Mouse (Mus musculus): ENCODE measurements around the gene Mad1l1.

Mad1l1 gene

DNA sequence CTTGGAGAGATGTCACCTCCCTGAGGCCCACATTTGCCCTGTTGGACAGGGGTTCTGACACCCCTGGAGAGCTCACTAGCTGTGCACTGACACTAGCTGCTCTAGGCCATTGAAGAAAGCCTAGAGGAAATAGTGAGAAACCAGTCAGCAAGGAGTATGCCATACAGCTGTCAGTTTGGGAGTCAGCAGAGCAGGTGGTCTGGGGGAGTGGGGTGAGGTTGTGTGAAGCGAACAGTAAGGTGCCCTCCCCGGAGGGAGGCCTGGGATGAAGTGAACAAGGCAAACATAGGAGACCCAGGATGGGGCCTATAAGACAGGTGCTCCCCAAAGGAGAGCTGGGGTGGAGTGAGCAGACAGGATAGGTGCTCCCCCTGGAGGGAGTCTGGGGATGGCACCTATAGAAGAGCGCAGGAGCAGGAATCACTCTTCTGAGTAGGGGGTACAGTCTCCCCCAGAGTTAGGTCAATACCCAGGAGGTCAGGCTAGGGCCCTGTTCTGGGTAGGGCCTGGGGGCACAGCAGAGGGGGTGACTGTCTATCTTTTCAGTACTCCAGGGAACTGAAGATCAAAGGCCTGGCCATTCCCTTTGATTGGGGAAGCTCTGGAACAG lies 279.2 kb downstream of the Mad1l1 start:
- no peak for DNase-seq (ENCODE audit: low spot score)

DNA sequence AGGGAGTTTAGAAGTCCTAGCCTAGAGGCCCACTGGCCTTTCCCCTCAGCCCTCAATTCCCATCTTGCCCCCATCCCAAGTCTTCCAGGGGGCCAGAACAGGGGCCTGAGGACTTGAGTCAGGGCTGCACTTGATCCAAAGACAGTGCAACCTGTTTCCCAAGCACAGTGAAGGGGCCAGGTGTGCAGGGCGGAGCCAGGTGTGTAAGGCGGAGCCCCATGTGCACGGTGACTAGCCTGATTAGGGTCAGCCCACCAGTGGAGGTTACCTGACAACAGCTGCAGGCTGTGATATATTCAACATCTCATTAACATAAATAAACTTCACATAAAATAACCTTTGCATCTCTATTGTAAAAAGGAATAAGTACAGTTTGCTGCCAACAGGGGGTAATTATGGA lies 280.3 kb downstream of the Mad1l1 start:
- no peak for DNase-seq (ENCODE audit: low spot score)

DNA sequence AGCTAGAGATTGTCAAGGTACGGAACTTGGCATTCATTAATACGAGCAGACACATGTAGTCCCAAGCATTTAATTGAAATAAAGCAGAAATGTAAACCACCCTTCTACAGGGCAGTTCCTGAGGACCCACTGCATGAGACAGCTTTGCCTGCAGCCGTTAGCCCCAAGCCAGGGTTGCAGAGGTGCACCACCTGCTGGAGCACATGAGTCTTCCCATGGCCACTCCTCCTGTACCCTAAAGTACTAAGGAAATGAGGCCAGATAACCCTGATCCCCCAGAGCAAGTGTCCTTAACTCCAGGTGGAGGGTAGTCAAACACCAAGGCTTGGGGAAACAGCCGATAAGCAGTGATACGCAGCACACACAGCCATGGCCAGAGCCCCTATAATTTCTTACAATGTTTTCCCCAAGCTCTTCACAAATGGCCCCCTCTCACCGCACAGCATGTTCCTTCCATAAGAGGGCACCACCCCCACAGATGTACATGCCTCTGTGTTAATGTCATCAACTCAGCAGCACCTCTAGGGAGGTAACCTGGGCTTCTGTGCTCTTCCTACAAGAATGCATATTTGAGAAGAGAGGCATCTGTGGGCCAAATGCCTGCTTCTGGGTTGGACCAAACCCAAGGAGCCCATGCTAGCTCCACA lies 283.6 kb downstream of the Mad1l1 start:
- no peak for DNase-seq (ENCODE audit: low spot score)

DNA sequence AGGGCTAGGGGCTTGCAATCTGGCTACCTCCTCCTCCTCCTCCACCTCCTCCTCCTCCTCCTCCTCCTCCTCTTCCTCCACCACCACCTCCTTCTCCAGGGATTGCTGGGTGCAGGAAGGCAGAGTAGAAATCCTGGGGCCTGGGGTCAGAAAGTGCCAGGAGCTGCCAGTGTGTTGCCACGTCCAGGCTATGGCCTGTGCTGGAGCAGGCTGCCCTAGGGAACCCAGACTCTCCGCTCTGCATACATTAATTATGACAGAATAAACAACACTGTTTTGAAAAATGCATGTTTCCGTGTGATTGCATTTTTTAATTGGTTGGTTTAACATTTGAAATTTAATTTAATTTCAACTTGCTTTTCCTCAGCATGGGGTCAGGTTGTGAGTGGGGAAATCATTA lies 285.7 kb downstream of the Mad1l1 start:
- no peak for DNase-seq (ENCODE audit: low spot score)

DNA sequence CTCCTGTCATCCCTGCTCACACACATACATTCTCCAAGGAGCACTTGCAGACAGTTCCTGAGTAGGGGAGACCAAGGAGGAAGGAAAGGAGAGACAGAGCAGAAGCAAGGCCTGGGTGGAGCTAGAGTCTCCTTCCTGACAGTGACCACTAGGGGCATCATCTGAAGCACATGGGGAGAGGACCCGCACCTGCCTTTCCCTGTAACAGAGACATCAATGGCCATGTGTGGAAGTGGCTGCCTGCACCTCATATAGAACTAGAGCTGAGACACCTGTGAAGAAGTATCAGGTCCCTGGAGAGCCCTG lies 286.4 kb downstream of the Mad1l1 start:
- DNase-seq (ENCODE audit: low spot score) = no peak

DNA sequence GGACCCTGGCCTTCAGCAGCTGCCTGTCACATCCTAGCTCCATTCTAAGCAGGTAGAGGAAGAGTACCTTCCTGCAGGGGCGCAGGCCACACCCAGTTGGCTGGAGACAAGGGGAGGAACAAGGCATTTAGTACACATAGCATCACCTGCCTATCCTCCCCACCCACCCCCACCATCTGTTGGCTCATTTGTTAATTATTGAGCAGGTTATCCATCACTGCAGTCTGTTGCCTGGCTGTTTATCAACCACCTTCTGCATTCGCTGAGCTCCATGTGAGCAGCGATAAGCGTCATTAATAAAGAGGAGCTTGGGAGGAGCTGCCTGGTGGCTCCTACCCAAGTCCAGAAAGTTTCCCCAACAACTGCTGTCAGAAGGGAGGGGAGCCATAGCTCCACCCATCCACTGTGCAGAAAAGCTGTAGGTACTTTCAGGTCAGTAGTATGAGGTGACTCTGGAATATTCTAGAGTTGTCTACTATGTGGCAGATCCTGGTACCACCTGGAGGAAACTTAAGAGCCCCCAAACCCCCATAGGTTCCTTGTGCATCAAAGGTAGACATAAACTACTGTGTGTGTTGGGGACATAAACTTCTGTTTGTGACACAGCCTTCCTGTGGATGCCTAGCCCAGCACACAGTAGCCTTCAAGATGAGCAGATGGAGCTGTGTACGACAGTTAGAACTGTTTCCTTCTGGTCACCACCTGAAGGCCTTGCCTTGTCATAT lies 286.9 kb downstream of the Mad1l1 start:
- no peak for DNase-seq (ENCODE audit: low spot score)

DNA sequence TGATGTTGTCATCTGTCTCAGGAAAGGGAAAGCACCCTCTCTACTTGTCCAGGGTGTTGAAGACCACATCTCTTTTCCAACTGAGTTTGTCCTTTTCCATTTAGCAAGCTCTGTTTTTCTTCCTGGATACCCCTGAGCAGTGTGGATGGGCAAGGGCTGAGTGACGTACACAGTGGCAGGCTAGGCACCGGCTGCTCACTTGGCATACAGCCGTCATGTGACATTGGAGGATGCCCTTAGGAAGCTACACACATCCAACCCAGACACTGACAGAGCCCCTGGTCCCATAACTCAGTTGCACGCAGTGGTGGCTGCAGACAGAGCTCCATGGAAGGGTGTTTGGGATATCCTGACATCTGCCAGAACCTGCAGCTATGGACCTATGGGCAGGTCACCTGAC lies 295.0 kb downstream of the Mad1l1 start:
- DNase-seq (ENCODE audit: low spot score) = no peak

DNA sequence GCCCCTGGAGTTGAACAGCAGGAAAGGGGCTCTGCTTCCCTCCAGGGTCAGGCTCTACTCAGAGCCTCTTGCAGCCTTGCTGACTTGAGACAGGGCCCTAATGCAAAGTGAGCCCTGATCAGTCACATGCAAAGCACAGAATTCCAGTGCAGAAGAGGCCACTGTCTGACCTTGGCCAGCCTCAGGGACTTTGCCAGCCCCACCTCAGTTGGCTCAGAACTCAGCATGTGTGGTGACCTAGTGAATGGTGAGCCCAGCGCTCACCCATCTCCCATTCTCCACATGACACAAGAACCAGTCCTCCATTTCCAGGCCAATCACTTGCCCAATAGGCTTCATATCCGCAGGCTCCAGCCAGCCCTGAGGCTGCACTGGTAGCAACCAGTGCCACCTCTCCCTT lies 296.1 kb downstream of the Mad1l1 start:
- DNase-seq (ENCODE audit: low spot score) = no peak

DNA sequence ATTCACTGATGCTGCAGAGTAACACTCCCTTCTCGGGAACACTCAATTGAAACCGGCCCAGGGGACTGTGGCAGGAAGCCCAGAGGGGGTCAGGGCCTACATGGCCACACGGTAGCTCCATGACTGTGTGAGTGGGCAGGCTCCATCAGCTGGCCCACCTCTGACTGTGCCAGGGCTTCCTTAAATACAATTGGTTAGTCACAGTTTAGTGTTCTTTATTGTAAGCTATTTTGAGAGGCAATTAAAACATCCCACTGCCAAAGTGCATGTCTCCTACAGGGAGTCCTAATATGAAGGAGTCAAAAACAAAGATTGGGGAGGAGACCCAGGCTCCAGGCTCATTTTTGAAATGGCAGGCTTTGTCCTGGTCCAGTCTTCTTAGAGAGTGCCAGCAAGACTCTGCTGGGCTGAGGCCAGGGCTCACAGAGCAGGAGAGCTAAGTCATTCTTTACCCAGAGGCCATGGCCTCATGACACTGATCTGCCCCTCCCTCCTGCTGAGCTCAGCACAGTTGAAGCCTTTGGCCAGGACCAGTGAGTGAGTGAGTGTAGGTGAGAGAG lies 297.3 kb downstream of the Mad1l1 start:
- DNase-seq (ENCODE audit: low spot score) = no peak

DNA sequence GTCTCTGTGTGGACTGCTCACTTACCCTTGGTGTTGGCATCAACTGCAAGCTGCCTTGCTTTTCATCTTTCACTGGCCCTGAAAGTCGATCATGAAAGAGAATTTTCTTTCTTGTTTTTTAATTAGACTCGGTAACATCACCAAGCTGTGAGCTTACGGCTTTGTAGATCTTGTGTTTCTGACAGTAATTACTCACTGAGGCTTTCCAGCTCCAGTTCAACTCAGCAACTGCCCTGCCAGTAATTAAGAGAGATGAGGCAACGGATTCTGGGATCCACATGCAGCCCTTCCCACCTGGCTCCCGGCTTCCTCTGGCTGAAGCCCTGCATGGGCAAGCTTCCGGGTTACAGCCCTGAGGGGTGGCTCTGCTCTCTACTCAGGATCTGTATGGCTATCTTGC lies 298.5 kb downstream of the Mad1l1 start:
- no peak for DNase-seq (ENCODE audit: low spot score)

DNA sequence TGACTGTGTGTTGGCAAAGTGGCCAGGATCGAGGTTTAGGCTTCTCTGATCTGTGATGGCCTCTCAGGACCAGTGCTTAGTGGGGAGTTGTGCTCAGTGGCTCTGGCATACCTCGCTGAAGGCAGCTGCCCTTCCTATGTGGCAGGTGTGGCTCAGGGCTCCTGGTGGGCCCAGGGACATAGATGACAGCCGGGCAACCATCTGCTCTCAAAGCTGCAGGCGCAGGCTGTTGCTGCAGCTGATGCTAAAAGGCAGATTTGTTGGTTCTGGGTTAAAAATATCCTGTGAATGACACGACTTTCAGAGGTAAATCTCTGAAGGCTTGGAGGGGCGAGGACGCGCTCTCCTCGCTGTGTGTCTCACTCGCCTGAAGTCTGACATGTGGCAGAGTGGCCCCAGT lies 299.6 kb downstream of the Mad1l1 start:
- DNase-seq (ENCODE audit: low spot score) = no peak

DNA sequence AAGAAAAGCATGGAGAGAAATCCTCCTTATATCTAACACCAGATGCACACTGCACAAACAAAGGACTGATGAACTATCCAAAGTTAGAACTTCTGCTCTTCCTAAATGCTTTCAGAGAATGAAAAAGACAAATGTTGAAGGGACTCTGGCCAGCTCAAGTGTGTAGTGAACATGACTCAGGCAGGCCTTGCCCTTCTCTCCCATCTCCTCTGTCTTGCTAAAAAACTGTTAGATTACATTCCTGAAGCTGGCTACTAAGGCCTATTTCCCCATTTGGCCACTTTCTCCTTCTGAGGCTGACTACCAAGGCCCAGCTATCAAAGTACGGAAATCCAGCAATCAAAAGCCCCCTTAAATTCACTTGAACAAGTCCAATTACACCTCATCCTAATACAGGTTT lies 301.7 kb downstream of the Mad1l1 start:
- no peak for DNase-seq (ENCODE audit: low spot score)

DNA sequence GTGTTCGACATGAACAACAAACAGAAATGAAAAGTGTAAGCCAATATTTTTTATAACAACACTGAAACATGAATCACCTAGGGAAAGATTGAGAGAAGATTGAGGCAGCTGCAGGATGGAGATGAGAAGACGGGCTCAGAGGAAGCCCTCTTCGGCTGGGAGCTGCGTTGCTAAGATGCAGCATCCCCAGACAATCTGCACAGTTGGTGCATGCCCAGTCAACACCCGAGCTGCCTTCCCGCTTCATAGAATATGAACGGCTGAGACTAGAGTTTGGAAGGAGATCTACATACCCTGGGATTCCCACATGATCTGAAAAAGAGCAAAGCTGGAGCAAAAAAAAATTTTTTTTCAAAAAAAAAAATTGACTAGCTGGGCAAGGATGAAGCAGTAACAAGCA lies 302.6 kb downstream of the Mad1l1 start:
- no peak for DNase-seq (ENCODE audit: low spot score)

DNA sequence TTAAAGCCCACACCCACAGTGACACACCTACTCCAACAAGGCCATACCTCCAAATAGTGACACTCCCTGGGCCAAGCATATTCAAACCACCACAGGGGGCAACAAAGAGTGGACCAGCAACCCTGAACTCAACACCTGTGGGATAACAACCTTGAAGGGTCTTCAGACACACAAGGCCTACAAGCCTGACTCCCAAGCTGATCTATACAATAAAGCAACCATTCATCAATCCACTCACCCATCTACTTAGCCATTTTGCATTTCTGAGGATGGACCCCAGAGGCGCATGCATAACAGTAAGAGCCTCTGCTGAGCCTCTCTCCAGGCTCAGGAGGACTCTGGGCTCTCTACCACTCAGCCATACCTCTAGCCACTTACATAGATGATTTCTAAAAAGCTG lies 304.5 kb downstream of the Mad1l1 start:
- DNase-seq (ENCODE audit: low spot score) = no peak

DNA sequence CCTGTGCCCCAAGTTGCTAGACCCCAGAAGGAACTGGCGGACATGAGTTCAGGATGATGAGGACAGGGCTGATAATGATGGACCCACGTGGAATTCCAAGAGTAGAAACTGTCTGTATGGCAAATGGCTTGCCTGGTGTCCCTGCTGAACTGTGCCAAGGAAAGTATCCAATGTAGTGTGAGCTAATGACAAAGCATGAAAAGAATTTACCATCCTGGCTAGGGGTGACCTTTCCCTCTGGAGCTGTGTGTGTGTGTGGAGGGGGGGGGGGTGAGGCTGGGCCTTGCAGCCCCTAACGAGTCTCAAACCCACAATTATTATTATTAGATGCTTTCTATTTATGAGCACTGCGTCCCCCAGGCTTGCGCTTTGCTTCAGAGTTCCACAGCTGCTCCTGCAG lies 307.7 kb downstream of the Mad1l1 start:
- DNase-seq (ENCODE audit: low spot score) = no peak

DNA sequence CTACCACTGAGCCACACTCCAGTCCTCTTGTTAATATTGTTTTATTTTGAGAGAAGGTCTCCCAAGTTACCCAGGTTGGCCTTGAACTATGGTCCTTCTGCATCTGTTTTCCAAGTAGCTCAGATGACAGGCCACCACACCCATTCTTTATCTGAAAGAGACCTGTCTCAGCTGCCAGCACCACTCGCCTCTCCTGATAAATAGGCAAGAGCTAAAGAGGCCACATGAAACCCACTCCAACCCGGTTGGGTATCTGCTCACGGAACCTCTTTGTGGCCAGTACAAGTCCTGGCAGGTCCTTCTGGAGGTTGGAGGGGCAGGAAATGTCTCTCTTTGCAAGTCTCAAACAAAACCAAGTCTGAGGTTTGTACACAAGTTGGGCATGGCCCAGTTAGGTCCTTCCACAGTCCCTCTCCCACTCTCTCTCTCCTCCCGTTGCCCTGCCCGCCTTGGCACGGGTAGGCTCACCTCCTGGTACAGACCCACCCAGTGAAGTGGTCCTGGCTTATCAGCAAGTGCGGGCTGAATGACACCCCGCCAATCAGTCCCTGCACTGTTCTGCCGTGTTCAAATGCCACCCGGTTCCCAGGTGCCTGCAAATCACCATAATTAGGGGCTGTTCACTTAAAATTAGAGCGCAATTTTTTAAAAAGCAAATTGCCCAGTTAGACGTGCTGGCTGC lies 308.9 kb downstream of the Mad1l1 start:
- no peak for DNase-seq (ENCODE audit: low spot score)

DNA sequence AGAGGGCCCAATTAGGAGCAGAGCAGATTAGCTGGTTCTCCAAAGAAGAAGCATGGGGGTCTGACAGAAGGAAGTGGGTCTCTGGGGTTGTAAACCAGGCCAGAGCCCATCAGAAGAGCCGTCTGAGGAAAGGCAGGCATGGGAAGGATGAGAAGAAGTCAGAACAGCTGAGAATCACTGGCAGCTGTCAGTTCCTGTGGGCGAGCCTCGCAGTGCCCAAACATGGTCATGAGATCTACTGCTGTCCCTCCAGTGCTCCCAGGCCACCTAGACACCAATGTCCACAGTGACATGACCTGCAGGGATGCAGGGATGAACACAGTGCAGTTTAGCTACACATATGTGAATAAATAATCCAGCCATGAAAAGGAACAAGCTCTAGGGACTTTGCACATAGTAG lies 310.9 kb downstream of the Mad1l1 start:
- no peak for DNase-seq (ENCODE audit: low spot score)

DNA sequence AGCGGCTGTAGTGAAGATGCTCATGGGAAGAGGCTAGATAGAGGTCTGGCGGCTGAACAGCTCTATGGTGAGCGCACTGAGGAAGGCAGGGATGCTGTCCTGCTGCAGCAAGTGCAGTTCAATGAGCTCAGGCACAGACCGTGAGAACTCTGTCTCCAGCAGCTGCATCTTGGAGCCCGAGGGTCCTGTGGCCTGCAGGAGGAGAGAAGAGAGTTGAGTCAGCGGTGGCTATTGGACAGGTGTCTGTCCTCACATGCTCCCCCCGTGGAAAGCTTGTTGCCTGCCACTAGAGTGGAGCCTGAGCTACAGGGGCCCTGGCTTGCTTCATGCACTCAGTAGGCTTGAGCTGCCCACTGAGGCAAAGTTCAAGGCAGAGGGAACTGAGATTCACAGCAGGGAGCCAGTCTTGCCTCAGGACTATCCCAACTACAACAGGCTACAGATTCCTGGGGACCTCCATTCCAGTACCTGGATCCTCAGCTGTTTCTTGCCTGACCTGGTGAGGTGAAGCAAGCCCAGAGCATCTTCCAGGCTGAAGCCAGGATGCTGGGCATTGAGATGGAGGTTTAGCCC lies 312.2 kb downstream of the Mad1l1 start:
- no peak for DNase-seq (ENCODE audit: low spot score)

DNA sequence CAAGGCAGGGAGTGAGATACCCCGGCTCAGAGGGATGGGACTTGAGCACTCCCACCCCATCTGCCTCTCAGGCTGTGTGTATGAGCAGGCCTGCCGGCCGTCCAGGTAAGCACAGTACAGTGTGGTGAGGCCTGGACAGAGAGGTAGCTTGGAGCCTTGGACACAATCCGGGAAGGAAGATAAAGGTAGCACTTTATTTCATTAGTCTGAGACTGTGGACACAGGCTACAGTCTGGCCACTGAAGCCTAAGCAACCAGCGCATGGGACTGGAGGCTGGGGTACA lies 312.9 kb downstream of the Mad1l1 start:
- no peak for DNase-seq (ENCODE audit: low spot score)

DNA sequence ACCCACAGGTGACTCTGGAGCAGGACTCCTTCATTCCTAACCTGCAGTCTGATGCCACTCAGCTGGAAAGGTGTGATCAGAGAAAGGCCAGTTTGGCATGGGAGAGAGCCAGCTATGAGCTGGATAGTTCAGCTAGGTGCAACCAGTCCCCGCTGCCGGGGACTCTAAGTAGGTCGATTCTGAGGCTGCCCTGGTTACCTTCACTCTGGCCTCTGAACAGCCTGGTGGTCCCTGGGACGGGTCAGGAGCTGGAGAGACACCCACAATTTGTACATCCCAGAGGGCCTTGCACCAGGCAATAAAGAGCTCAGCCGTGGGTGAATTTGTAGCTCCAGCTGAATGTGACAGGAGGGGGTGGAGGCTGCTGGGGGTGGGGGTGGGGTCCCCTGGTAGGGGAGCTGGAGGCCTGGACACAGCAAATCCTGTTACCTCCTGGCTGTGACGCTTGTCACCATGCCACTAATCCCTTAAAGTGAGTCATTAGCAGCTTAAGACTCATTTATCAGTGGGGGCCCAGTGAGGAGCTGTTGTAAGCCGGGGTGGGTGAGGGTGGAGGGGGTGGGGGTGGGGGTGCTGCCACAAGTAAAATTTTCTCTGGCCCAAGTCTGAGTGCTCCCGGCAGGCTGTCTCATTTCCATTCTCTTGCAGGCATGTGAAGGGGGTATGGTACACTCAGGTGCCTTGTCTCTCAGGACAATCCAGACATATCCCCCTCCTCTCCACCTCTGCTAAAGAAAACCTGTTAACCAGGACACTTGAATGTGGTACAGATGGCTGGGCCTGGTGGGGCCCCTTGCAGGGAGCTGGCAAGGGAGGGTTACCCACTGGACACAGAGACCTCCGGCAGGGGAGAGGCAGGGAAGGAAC lies 313.5 kb downstream of the Mad1l1 start:
- no peak for DNase-seq (ENCODE audit: low spot score)

DNA sequence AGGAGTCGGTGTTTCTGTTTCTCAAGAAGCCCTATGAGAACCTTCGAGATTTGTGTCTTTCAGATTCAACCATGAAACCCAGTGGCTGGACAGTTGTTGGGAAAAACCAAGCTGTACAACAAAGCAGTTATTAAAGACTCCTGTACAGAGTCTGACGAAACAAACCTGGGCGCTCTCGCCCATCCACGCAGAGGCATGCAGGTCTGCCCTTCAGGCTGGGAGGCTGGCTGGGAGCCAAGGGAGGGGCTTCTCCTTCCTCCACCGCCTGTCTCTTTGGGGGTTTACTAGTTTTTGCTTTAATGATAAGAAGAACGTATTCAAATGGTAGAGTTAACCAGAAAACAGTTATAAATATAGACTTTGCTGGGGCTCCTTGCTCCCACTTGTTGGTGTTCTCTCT lies 314.5 kb downstream of the Mad1l1 start:
- DNase-seq (ENCODE audit: low spot score) = no peak

DNA sequence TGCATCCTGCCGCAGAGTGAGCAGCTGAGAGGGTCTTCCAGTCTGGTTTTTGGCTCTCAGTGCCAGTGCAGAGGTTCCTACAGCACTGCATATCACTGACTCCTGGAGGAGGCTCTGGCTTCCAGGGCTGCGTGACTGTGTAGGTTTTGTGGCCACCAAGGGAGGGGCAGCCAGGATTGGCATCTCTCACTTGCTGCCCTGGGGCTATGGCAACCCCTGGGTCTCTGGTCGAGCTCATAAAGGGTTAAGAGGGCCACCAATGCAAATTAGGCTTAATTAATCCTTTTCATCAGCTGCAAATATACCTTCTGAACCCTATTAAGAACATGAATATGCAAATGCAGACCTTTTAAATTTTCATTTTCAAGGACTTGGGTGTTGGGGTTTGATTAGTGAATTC lies 318.8 kb downstream of the Mad1l1 start:
- no peak for DNase-seq (ENCODE audit: low spot score)
